Mouse (Mus musculus) embryonic facial prominence, embryonic 14.5 days (tissue): ENCODE data around the gene Alad. TPM values are rescaled to one million over a fixed set of nuclear protein-coding genes. Genes with fewer than 3 reads are reported as not detected.
A peak's percentile ranks its signal among the peaks of the same experiment; 100 is the strongest.

ENCODE experiments used
- ATAC-seq: fragments of 200-750 bp; cut with Nextera tagmentation; 2 replicates; pipeline ENCODE4 v1.8.0; 2017; ENCODE audit warnings: low read depth, moderate number of reproducible peaks, moderate TSS enrichment
- DNase-seq: peaks from one replicate; pipeline ENCODE4 v3.0.0-alpha.2; 2015; ENCODE audit warnings: low spot score
- H3K27ac ChIP-seq: fragments of 300-500 bp; sonication (generic); replicated peaks from 2 replicates; pipeline ENCODE4 v1.5.1; 2014; ENCODE audit warnings: low read depth, mild to moderate bottlenecking, low read length, moderate library complexity
- H3K27me3 ChIP-seq: fragments of 300-500 bp; sonication (generic); replicated peaks from 2 replicates; pipeline ENCODE4 v1.6.1; 2014; ENCODE audit warnings: low read length; ENCODE audit not compliant: control insufficient read depth, insufficient read depth
- H3K36me3 ChIP-seq: fragments of 300-500 bp; sonication (generic); 2 replicates; pipeline ENCODE4 v1.6.1; 2014; ENCODE audit warnings: low read length, mixed read lengths; ENCODE audit not compliant: control insufficient read depth, insufficient read depth
- H3K4me1 ChIP-seq: fragments of 300-500 bp; sonication (generic); 2 replicates; pipeline ENCODE4 v1.6.1; 2014; ENCODE audit warnings: antibody characterized with exemption, low read length; ENCODE audit not compliant: control insufficient read depth, insufficient read depth
- H3K4me2 ChIP-seq: fragments of 300-500 bp; sonication (generic); 2 replicates; pipeline ENCODE4 v1.6.1; 2014; ENCODE audit warnings: low read depth, mild to moderate bottlenecking, low read length, moderate library complexity, mixed read lengths
- H3K4me3 ChIP-seq: fragments of 300-500 bp; sonication (generic); 2 replicates; pipeline ENCODE4 v1.5.1; 2014; ENCODE audit warnings: low read depth, mild to moderate bottlenecking, low read length
- H3K9ac ChIP-seq: fragments of 300-500 bp; sonication (generic); 2 replicates; pipeline ENCODE4 v1.6.1; 2014; ENCODE audit warnings: low read depth, mild to moderate bottlenecking, low read length, moderate library complexity, mixed read lengths
- H3K9me3 ChIP-seq: fragments of 300-500 bp; sonication (generic); 2 replicates; pipeline ENCODE4 v1.6.1; 2016; ENCODE audit warnings: low read length; ENCODE audit not compliant: control insufficient read depth
- WGBS: fragments of 180-500 bp; shearing (Covaris S2); extraction: QIAGEN DNeasy Blood & Tissue Kit; methylation state at CpG from one replicate; pipeline ENCODE4 v1.1.7; 2014; 5-methylcytosine and 5-hydroxymethylcytosine counted together
- polyA plus RNA-seq: library from polyadenylated mRNA; unstranded; fragments of >200 nt; fragmentation: Nextera tagmentation; extraction: Ambion mirVana; gene quantifications from 2 replicates; pipeline ENCODE4 v1.2.1, GENCODE M21; 2014

The Alad gene
- polyA plus RNA-seq, 1 experiment from 2014 or later = 65.5 TPM

GRCm38 (mm10) chr4:62475793-62476192 is 43.9 kb downstream of the Alad start:
- DNase-seq = no peak
- no peak for ATAC-seq
- 88% methylated on average over 6 of the region's 6 CpGs for WGBS
- no peak overlapping the region for H3K27ac ChIP-seq
- H3K9ac ChIP-seq = no peak overlapping the region
- H3K9me3 ChIP-seq = no peaks in the 10 kb centered on the region
- no peak overlapping the region for H3K4me2 ChIP-seq
- peaks cover 7% of the 10 kb centered on the region for H3K27me3 ChIP-seq
- H3K4me1 ChIP-seq = peaks cover 5% of the 10 kb centered on the region; the same call in 1 of the 2 replicates
- H3K36me3 ChIP-seq = no peaks in the 10 kb centered on the region
- no peak overlapping the region for H3K4me3 ChIP-seq

GRCm38 (mm10) chr4:62475131-62475530 is 44.6 kb downstream of the Alad start:
- Histone ChIP-seq H3K9ac (no peak overlapping the region), H3K27me3 (peaks cover 5% of the 10 kb centered on the region), H3K4me2 (no peak overlapping the region), H3K4me3 (no peak overlapping the region), H3K9me3 (no peaks in the 10 kb centered on the region), H3K4me1 (peaks cover 8% of the 10 kb centered on the region), H3K27ac (no peak overlapping the region), H3K36me3 (no peaks in the 10 kb centered on the region)
- DNase-seq = no peak
- 85% methylated on average over 2 of the region's 2 CpGs for WGBS
- no peak for ATAC-seq

- no peak for ATAC-seq
- no peak overlapping the region for H3K4me3 ChIP-seq
Measured at GRCm38 (mm10) chr4:62472071-62472470, 47.6 kb downstream of the Alad start.

GRCm38 (mm10) chr4:62470598-62471051 is 49.1 kb downstream of the Alad start, which contains the start of gene Wdr31:
TSS of gene Wdr31 (minus strand) at chr4:62470896.
- Histone ChIP-seq H3K36me3 (no peaks in the 10 kb centered on the region), H3K4me2 (peak within 1 kb of the TSS; percentile 82), H3K9ac (peak within 1 kb of the TSS; percentile 70), H3K27me3 (no peaks in the 10 kb centered on the region), H3K27ac (no peak within 1 kb of the TSS), H3K4me3 (peak within 1 kb of the TSS; percentile 63), H3K9me3 (no peaks in the 10 kb centered on the region), H3K4me1 (peaks cover 4% of the 10 kb centered on the region; the same call in 1 of the 2 replicates)
- under 1% methylated on average over 30 of the region's 30 CpGs for WGBS
- DNase-seq = peak; percentile 82
- ATAC-seq = peak; percentile 98

More at GRCm38 (mm10) chr4:62472071-62472470, 47.6 kb downstream of the Alad start:
- no peaks in the 10 kb centered on the region for H3K9me3 ChIP-seq
- WGBS = 89% methylated on average over 2 of the region's 2 CpGs
- no peaks in the 10 kb centered on the region for H3K36me3 ChIP-seq
- no peak overlapping the region for H3K27ac ChIP-seq
- peaks cover 4% of the 10 kb centered on the region; the same call in 1 of the 2 replicates for H3K4me1 ChIP-seq
- H3K9ac ChIP-seq = no peak overlapping the region
- H3K4me2 ChIP-seq = no peak overlapping the region
- H3K27me3 ChIP-seq = no peaks in the 10 kb centered on the region
- DNase-seq = no peak

GRCm38 (mm10) chr4:62468158-62468557 is 51.6 kb downstream of the Alad start:
- H3K27me3 ChIP-seq = no peaks in the 10 kb centered on the region
- H3K27ac ChIP-seq = no peak overlapping the region
- no peaks in the 10 kb centered on the region for H3K9me3 ChIP-seq
- DNase-seq = no peak
- H3K4me2 ChIP-seq = no peak overlapping the region
- no peak for ATAC-seq
- peaks cover 4% of the 10 kb centered on the region; the same call in 1 of the 2 replicates for H3K4me1 ChIP-seq
- H3K4me3 ChIP-seq = no peak overlapping the region
- H3K36me3 ChIP-seq = no peaks in the 10 kb centered on the region
- WGBS = 91% methylated on average over 1 of the region's 1 CpGs
- no peak overlapping the region for H3K9ac ChIP-seq

GRCm38 (mm10) chr4:62463124-62463523 is 56.6 kb downstream of the Alad start:
- no peaks in the 10 kb centered on the region for H3K27me3 ChIP-seq
- H3K36me3 ChIP-seq = no peaks in the 10 kb centered on the region
- 86% methylated on average over 2 of the region's 2 CpGs for WGBS
- H3K4me1 ChIP-seq = no peaks in the 10 kb centered on the region
- no peak overlapping the region for H3K9ac ChIP-seq
- H3K4me3 ChIP-seq = no peak overlapping the region
- H3K9me3 ChIP-seq = no peaks in the 10 kb centered on the region
- no peak overlapping the region for H3K27ac ChIP-seq
- ATAC-seq (no peak), DNase-seq (no peak)
- H3K4me2 ChIP-seq = no peak overlapping the region

- no peaks in the 10 kb centered on the region for H3K36me3 ChIP-seq
- H3K27ac ChIP-seq = no peak overlapping the region
- no peak overlapping the region for H3K9ac ChIP-seq
- ATAC-seq (no peak), DNase-seq (no peak)
- no peaks in the 10 kb centered on the region for H3K4me1 ChIP-seq
- no peaks in the 10 kb centered on the region for H3K9me3 ChIP-seq
- no peak overlapping the region for H3K4me2 ChIP-seq
- 86% methylated on average over 8 of the region's 8 CpGs for WGBS
- H3K4me3 ChIP-seq = no peak overlapping the region
- no peaks in the 10 kb centered on the region for H3K27me3 ChIP-seq
Measured at GRCm38 (mm10) chr4:62460348-62460747, 59.4 kb downstream of the Alad start.

Other genes with a start within 250 kb of the Alad start
- 25.2 and 28.3 TPM in 2 replicates for gene Fkbp15, start 159.4 kb downstream of the Alad start, polyA plus RNA-seq
- gene Slc31a1, start 159.2 kb downstream of the Alad start, polyA plus RNA-seq = 46.5 and 49.0 TPM in 2 replicates
- gene Cdc26, start 111.3 kb downstream of the Alad start, polyA plus RNA-seq = 167 and 176 TPM in 2 replicates
- gene Prpf4, start 111.1 kb downstream of the Alad start, polyA plus RNA-seq = 16.4 and 17.9 TPM in 2 replicates
- gene Rnf183, start 84.7 kb downstream of the Alad start, polyA plus RNA-seq = 0.14 and 0.97 TPM in 2 replicates
- 5.3 and 5.4 TPM in 2 replicates for gene Wdr31, start 49.0 kb downstream of the Alad start, polyA plus RNA-seq
- 8.1 and 8.7 TPM in 2 replicates for gene Bspry, start 39.9 kb downstream of the Alad start, polyA plus RNA-seq
- 12.6 and 13.9 TPM in 2 replicates for gene Hdhd3, start 16.5 kb downstream of the Alad start, polyA plus RNA-seq
- gene Pole3, start 5.2 kb upstream of the Alad start, polyA plus RNA-seq = 66.3 and 72.7 TPM in 2 replicates
- gene 4933430I17Rik, start 5.5 kb upstream of the Alad start, polyA plus RNA-seq = 0.37 and 0.43 TPM in 2 replicates
- gene Rgs3, start 39.9 kb upstream of the Alad start, polyA plus RNA-seq = 37.2 and 38.8 TPM in 2 replicates